Mouse (Mus musculus) heart, embryonic 15.5 days (tissue): Measurements from ENCODE around the gene Stx6. TPM values are rescaled to one million over a fixed set of nuclear protein-coding genes. Genes with fewer than 3 reads are reported as not detected.

Experiments used
- ATAC-seq: fragments of 200-750 bp; cut with Nextera tagmentation; replicated peaks from 2 replicates; pipeline ENCODE4 v1.8.0; 2017; ENCODE audit warnings: low read depth, moderate TSS enrichment; ENCODE audit not compliant: insufficient number of reproducible peaks, insufficient read depth, low FRiP score
- H3K27ac ChIP-seq: fragments of 300-500 bp; sonication (generic); 2 replicates; pipeline ENCODE4 v1.5.1; 2015; ENCODE audit warnings: mild to moderate bottlenecking, inconsistent platforms
- H3K27me3 ChIP-seq: fragments of 300-500 bp; sonication (generic); 2 replicates; pipeline ENCODE4 v1.6.1; 2015; ENCODE audit warnings: inconsistent platforms
- H3K36me3 ChIP-seq: fragments of 300-500 bp; sonication (generic); 2 replicates; pipeline ENCODE4 v1.6.1; 2015; ENCODE audit warnings: mild to moderate bottlenecking, inconsistent platforms
- H3K4me1 ChIP-seq: fragments of 300-500 bp; sonication (generic); replicated peaks from 2 replicates; pipeline ENCODE4 v1.6.1; 2015; ENCODE audit warnings: inconsistent platforms
- H3K4me2 ChIP-seq: fragments of 300-500 bp; sonication (generic); 2 replicates; pipeline ENCODE4 v1.6.1; 2015; ENCODE audit warnings: inconsistent platforms, mild to moderate bottlenecking, moderate library complexity
- H3K4me3 ChIP-seq: fragments of 300-500 bp; sonication (generic); 2 replicates; pipeline ENCODE4 v1.5.1; 2015; ENCODE audit warnings: mild to moderate bottlenecking, inconsistent platforms
- H3K9ac ChIP-seq: fragments of 300-500 bp; sonication (generic); 2 replicates; pipeline ENCODE4 v1.6.1; 2015; ENCODE audit warnings: mild to moderate bottlenecking, inconsistent platforms
- H3K9me3 ChIP-seq: fragments of 300-500 bp; sonication (generic); replicated peaks from 2 replicates; pipeline ENCODE4 v1.6.1; 2016; ENCODE audit warnings: inconsistent platforms
- WGBS: fragments of 180-500 bp; shearing (Covaris S2); methylation state at CpG from one replicate; pipeline ENCODE4 v1.1.7; 2015; ENCODE audit warnings: mixed read lengths; 5-methylcytosine and 5-hydroxymethylcytosine counted together
- polyA plus RNA-seq: library from polyadenylated mRNA; unstranded; fragments of >200 nt; fragmentation: Nextera tagmentation; extraction: Ambion mirVana; gene quantifications from 2 replicates; pipeline ENCODE4 v1.2.1, GENCODE M21; 2015

The Stx6 gene
- polyA plus RNA-seq, 1 experiment from 2014 or later: 47.7 TPM

GRCm38 (mm10) chr1:155210011-155210763 lies 51.7 kb downstream of the Stx6 start:
- H3K9ac ChIP-seq: no peak overlapping the region
- no peak for ATAC-seq
- 0 out of 2 replicates have a peak, but pooled peaks cover 4% of the 10 kb centered on the region for H3K36me3 ChIP-seq
- WGBS: 72% methylated on average over 11 of the region's 11 CpGs
- peaks cover 66% of the 10 kb centered on the region for H3K4me1 ChIP-seq
- H3K4me3 ChIP-seq: no peak overlapping the region
- no peak overlapping the region for H3K4me2 ChIP-seq
- no peaks in the 10 kb centered on the region for H3K27me3 ChIP-seq
- no peak overlapping the region for H3K27ac ChIP-seq
- H3K9me3 ChIP-seq: no peaks in the 10 kb centered on the region

DNA sequence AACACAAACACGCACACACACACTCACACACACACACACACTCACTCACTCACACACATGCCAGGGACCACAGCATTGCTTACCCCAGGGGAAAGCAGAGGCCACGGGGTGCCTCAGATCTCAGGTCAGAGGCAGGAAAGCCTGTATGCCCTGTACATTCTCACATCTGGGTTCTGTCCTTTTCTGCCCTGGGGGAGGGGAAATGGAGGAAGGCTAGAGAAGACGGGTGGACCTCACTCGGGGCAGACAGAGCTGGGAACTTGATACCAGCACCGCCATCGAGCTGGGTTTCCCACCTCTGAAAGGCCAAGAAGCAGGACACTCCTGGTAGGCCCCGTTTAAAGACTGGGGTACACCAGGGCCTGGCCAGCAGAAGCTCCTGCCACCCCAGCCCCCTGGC lies 52.5 kb downstream of the Stx6 start:
- no peak overlapping the region for H3K4me3 ChIP-seq
- H3K9me3 ChIP-seq: no peaks in the 10 kb centered on the region
- H3K27me3 ChIP-seq: no peaks in the 10 kb centered on the region
- peaks cover 65% of the 10 kb centered on the region for H3K4me1 ChIP-seq
- H3K36me3 ChIP-seq: peaks cover 4% of the 10 kb centered on the region; the same call in 1 of the 2 replicates
- 25% methylated on average over 7 of the region's 7 CpGs for WGBS
- H3K9ac ChIP-seq: no peak overlapping the region
- no peak overlapping the region for H3K27ac ChIP-seq
- H3K4me2 ChIP-seq: no peak overlapping the region
- ATAC-seq: no peak

GRCm38 (mm10) chr1:155212081-155212480 lies 53.6 kb downstream of the Stx6 start:
- H3K36me3 ChIP-seq: peaks cover 15% of the 10 kb centered on the region
- peak overlapping the region; percentile 55 for H3K27ac ChIP-seq
- peaks cover 58% of the 10 kb centered on the region for H3K4me1 ChIP-seq
- WGBS: 39% methylated on average over 4 of the region's 4 CpGs
- no peak overlapping the region for H3K4me3 ChIP-seq
- no peaks in the 10 kb centered on the region for H3K27me3 ChIP-seq
- H3K9me3 ChIP-seq: no peaks in the 10 kb centered on the region
- ATAC-seq: no peak
- 0 out of 2 replicates have a peak overlapping the region, but pooled peaks have one; percentile 1 for H3K9ac ChIP-seq
- H3K4me2 ChIP-seq: no peak overlapping the region

GRCm38 (mm10) chr1:155212493-155212892 lies 54.0 kb downstream of the Stx6 start:
- peaks cover 58% of the 10 kb centered on the region for H3K4me1 ChIP-seq
- 48% methylated on average over 6 of the region's 6 CpGs for WGBS

GRCm38 (mm10) chr1:155212936-155213774 lies 54.6 kb downstream of the Stx6 start:
- peaks cover 21% of the 10 kb centered on the region for H3K36me3 ChIP-seq
- H3K9ac ChIP-seq: peak overlapping the region; percentile 19; the same call in 1 of the 2 replicates
- no peaks in the 10 kb centered on the region for H3K27me3 ChIP-seq
- 0 out of 2 replicates have a peak, but pooled peaks have one; percentile 8 for ATAC-seq
- 26% methylated on average over 18 of the region's 18 CpGs for WGBS
- H3K9me3 ChIP-seq: no peaks in the 10 kb centered on the region
- 0 out of 2 replicates have a peak overlapping the region, but pooled peaks have one; percentile 7 for H3K4me2 ChIP-seq
- no peak overlapping the region for H3K4me3 ChIP-seq
- H3K27ac ChIP-seq: peak overlapping the region; percentile 55
- peaks cover 58% of the 10 kb centered on the region for H3K4me1 ChIP-seq

More at GRCm38 (mm10) chr1:155212493-155212892, 54.0 kb downstream of the Stx6 start:
- 0 out of 2 replicates have a peak overlapping the region, but pooled peaks have one; percentile 1 for H3K9ac ChIP-seq
- no peak overlapping the region for H3K4me3 ChIP-seq
- H3K27me3 ChIP-seq: no peaks in the 10 kb centered on the region
- H3K4me2 ChIP-seq: no peak overlapping the region
- ATAC-seq: peak; percentile 60; the same call in 1 of the 2 replicates
- H3K27ac ChIP-seq: peak overlapping the region; percentile 55
- peaks cover 17% of the 10 kb centered on the region for H3K36me3 ChIP-seq
- H3K9me3 ChIP-seq: no peaks in the 10 kb centered on the region

- Histone ChIP-seq H3K9ac (no peak overlapping the region), H3K9me3 (no peaks in the 10 kb centered on the region), H3K4me1 (peaks cover 60% of the 10 kb centered on the region), H3K27me3 (no peaks in the 10 kb centered on the region), H3K4me3 (no peak overlapping the region), H3K36me3 (peaks cover 23% of the 10 kb centered on the region), H3K27ac (no peak overlapping the region), H3K4me2 (no peak overlapping the region)
- ATAC-seq: no peak
- WGBS: 63% methylated on average over 7 of the region's 7 CpGs
These were observed 55.4 kb downstream of the Stx6 start for GRCm38 (mm10) chr1:155213912-155214311.

GRCm38 (mm10) chr1:155215066-155215764 lies 56.7 kb downstream of the Stx6 start:
- H3K27ac ChIP-seq: no peak overlapping the region
- H3K4me3 ChIP-seq: no peak overlapping the region
- H3K36me3 ChIP-seq: peaks cover 33% of the 10 kb centered on the region
- H3K9ac ChIP-seq: no peak overlapping the region
- H3K9me3 ChIP-seq: no peaks in the 10 kb centered on the region
- no peaks in the 10 kb centered on the region for H3K27me3 ChIP-seq
- peaks cover 56% of the 10 kb centered on the region for H3K4me1 ChIP-seq
- H3K4me2 ChIP-seq: no peak overlapping the region
- 47% methylated on average over 9 of the region's 9 CpGs for WGBS
- 0 out of 2 replicates have a peak, but pooled peaks have one; percentile 25 for ATAC-seq

DNA sequence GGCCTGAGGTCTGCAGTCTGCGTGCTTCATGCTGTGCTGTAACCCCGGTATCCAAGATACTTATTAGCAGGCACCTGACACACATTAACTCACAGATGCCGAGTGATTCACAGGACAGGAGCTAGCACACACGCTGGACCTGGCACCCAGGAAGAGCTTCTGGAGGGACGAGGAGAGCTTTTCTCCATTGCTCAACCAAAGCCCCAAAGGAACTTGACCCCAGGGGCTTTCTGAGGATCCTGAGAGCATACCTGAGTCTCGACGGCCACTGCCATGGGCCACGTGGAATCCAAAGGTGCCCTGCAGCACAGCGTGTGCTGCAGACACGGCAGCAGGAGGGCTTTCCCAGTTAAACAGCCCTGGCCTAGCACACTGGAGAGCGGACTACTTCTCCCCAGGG lies 57.8 kb downstream of the Stx6 start:
- H3K36me3 ChIP-seq: peaks cover 40% of the 10 kb centered on the region
- no peak overlapping the region for H3K4me2 ChIP-seq
- no peaks in the 10 kb centered on the region for H3K9me3 ChIP-seq
- H3K4me1 ChIP-seq: peaks cover 51% of the 10 kb centered on the region
- no peak overlapping the region for H3K27ac ChIP-seq
- no peak for ATAC-seq
- whole genome bisulfite sequencing: 84% methylated on average over 11 of the region's 11 CpGs
- H3K27me3 ChIP-seq: no peaks in the 10 kb centered on the region
- no peak overlapping the region for H3K4me3 ChIP-seq
- H3K9ac ChIP-seq: no peak overlapping the region

DNA sequence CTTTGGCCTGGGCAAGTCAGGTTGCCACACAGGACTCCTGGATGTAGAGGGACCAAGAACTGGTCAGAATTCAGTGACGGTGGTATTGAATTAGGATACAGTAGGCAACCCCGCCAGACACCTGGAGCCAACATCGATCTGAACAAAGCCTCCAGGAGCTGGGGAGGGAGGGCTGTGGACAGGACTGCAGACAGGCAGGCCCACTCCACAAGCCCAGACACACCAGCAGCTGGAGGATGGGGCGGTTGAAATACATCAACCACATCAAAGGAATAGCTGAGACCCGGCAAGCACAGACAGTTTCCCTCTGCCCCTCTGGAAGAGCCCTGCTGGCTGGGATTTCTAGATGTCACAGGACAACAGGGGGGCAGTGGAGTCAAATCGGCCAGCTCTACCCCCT lies 58.3 kb downstream of the Stx6 start:
- WGBS: 65% methylated on average over 6 of the region's 6 CpGs
- H3K27ac ChIP-seq: no peak overlapping the region
- no peaks in the 10 kb centered on the region for H3K27me3 ChIP-seq
- H3K36me3 ChIP-seq: peaks cover 40% of the 10 kb centered on the region
- no peak overlapping the region for H3K4me3 ChIP-seq
- H3K4me2 ChIP-seq: no peak overlapping the region
- H3K9me3 ChIP-seq: no peaks in the 10 kb centered on the region
- peaks cover 51% of the 10 kb centered on the region for H3K4me1 ChIP-seq
- ATAC-seq: no peak
- H3K9ac ChIP-seq: no peak overlapping the region

- Histone ChIP-seq H3K27me3 (no peaks in the 10 kb centered on the region), H3K27ac (no peak overlapping the region), H3K36me3 (peaks cover 40% of the 10 kb centered on the region), H3K4me3 (no peak overlapping the region), H3K4me2 (no peak overlapping the region), H3K9ac (no peak overlapping the region), H3K4me1 (peaks cover 49% of the 10 kb centered on the region), H3K9me3 (no peaks in the 10 kb centered on the region)
- WGBS: 57% methylated on average over 9 of the region's 9 CpGs
- no peak for ATAC-seq
These were observed 59.5 kb downstream of the Stx6 start for GRCm38 (mm10) chr1:155217865-155218541.
